ENCODE assay signal across 12 mouse cellular contexts in the genomic region with DNA sequence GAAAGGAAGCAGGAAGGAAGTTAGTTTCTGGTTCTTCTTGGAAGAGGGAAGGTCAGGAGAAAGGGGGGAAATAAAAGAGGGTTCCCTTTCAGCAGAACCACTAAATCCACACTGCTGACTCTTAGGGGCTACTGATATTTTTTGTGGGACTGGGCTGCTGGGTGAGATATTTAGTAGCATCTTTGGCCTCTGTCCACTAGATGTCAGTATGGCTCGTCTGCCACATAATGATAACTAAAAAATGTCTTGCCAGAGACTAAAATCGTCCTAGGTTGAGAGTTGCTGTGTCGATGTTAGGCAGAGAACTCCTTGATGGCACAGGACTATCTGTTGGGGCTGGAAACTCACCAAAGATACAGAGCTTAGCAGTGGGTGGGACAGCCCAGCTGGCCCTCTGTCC. TPM values are rescaled to one million over a fixed set of nuclear protein-coding genes. Genes with fewer than 3 reads are reported as not detected.
DNase-seq lines count a peak whose midpoint lies in the region; ATAC-seq and TF ChIP-seq lines count a peak whose summit lies in the region.
"Had no signal": no experiment of that assay in that cellular context is flagged by ENCODE, and none has a peak within 500 bp of the region (broad histone marks: within the 10 kb centered on the region; RNA-seq: fewer than 3 reads in every experiment).

No protein-coding gene starts in this region.

- no peaks in the 10 kb centered on the region for H3K4me1 ChIP-seq in liver, adult 2 months (ENCODE audit: control insufficient read depth, insufficient read depth, low read length)

- no peak overlapping the region for H3K27ac ChIP-seq in liver, adult 2 months (replicated peaks; ENCODE audit: insufficient read depth, low read depth, low read length)

- no peak overlapping the region for H3K9ac ChIP-seq in liver, adult 2 months (ENCODE audit: low read depth, low read length)

- 14% methylated on average over 3 of the region's 3 CpGs for WGBS in liver, adult 2 months

- no peak overlapping the region for H3K4me3 ChIP-seq in liver, adult 2 months (ENCODE audit: insufficient read depth, low read depth, low read length)

- no peaks in the 10 kb centered on the region for H3K36me3 ChIP-seq in liver, adult 2 months (ENCODE audit: control insufficient read depth, insufficient read depth, low read length)

- no peaks in the 10 kb centered on the region for H3K79me2 ChIP-seq in liver, adult 2 months (ENCODE audit: control insufficient read depth, insufficient read depth, low read length)

- no peaks in the 10 kb centered on the region for H3K27me3 ChIP-seq in liver, adult 2 months (ENCODE audit: control insufficient read depth, insufficient read depth, low read length)

- ATAC-seq in granulocyte monocyte progenitor cell, adult 5-6 weeks (replicated peaks; ENCODE audit: poor library complexity, severe bottlenecking) = peak; percentile 33; the same call in 1 of the 2 replicates

- peak; percentile 52 to 56 for DNase-seq in cerebellum, postnatal 14 days
- no peak for DNase-seq in cerebellum, adult 11 months
- no peak for DNase-seq in liver, adult 2 months (ENCODE audit: extremely low read depth, low read depth, low spot score)
- DNase-seq in liver = no peak
- peak; percentile 18 for DNase-seq in MN1 (ENCODE audit: low spot score)
- DNase-seq in spleen, postnatal 10 days (ENCODE audit: low spot score in 2 of 2) = no peak
- no peak for DNase-seq in adrenal gland, postnatal 25 days
- DNase-seq: gastrocnemius, postnatal 36 days; kidney, postnatal 14 days; thymus, postnatal 4 days had no signal

- TF ChIP-seq POLR2A in liver, adult 2 months (IDR thresholded peaks at IDR 0.05; ENCODE audit: extremely low read depth, insufficient read depth, low read length) = no peak

- peak; percentile 38 for TF ChIP-seq CTCF in liver, adult 2 months (IDR thresholded peaks at IDR 0.05; ENCODE audit: low read depth, low read length)

RNA-seq across cellular contexts. Expression of a gene that starts 14.4 kb away (rescaled TPM):
- total RNA-seq in liver, adult 2 months (2014; rRNA removed) = not detected in 2 replicates
- not detected in 2 replicates for polyA plus RNA-seq in liver, adult 2 months (2012; rRNA removed)
- not detected in 2 replicates for total RNA-seq in granulocyte monocyte progenitor cell, adult 5-6 weeks (2014; fragmentation: Nextera tagmentation)
- total RNA-seq in granulocyte monocyte progenitor cell, adult 5-6 weeks (2017) = 2.0 TPM in 1 of 2 replicates, not detected in the other
- not detected in 2 replicates for total RNA-seq in adrenal gland, postnatal 25 days (2021)
- total RNA-seq: gastrocnemius, postnatal 36 days had no signal

RNA-seq across cellular contexts. Expression of a gene that starts 18.5 kb away (rescaled TPM):
- not detected in 2 replicates for total RNA-seq in liver, adult 2 months (2014; rRNA removed)
- not detected in 2 replicates for polyA plus RNA-seq in liver, adult 2 months (2012; rRNA removed)
- not detected in 2 replicates for total RNA-seq in granulocyte monocyte progenitor cell, adult 5-6 weeks (2014; fragmentation: Nextera tagmentation)
- not detected in 2 replicates for total RNA-seq in granulocyte monocyte progenitor cell, adult 5-6 weeks (2017)
- not detected in 2 replicates for total RNA-seq in adrenal gland, postnatal 25 days (2021)
- total RNA-seq: gastrocnemius, postnatal 36 days had no signal

RNA-seq across cellular contexts. Expression of a gene that starts 46.7 kb away (rescaled TPM):
- not detected in 2 replicates for total RNA-seq in liver, adult 2 months (2014; rRNA removed)
- polyA plus RNA-seq in liver, adult 2 months (2012; rRNA removed) = not detected in 2 replicates
- not detected in 2 replicates for total RNA-seq in granulocyte monocyte progenitor cell, adult 5-6 weeks (2014; fragmentation: Nextera tagmentation)
- total RNA-seq in granulocyte monocyte progenitor cell, adult 5-6 weeks (2017) = not detected in 2 replicates
- not detected in 2 replicates for total RNA-seq in adrenal gland, postnatal 25 days (2021)
- total RNA-seq: gastrocnemius, postnatal 36 days had no signal
- polyA plus RNA-seq: lung, embryonic 16.5 days had no signal

RNA-seq across cellular contexts. Expression of a gene that starts 48.5 kb away (rescaled TPM):
- total RNA-seq in liver, adult 2 months (2014; rRNA removed) = not detected in 2 replicates
- not detected in 2 replicates for polyA plus RNA-seq in liver, adult 2 months (2012; rRNA removed)
- not detected in 2 replicates for total RNA-seq in granulocyte monocyte progenitor cell, adult 5-6 weeks (2014; fragmentation: Nextera tagmentation)
- not detected in 2 replicates for total RNA-seq in granulocyte monocyte progenitor cell, adult 5-6 weeks (2017)
- total RNA-seq in adrenal gland, postnatal 25 days (2021) = not detected in 2 replicates
- total RNA-seq: gastrocnemius, postnatal 36 days had no signal
- polyA plus RNA-seq: lung, embryonic 16.5 days had no signal

Comparison
In these comparisons a context has a peak if more than half of its experiments do, and no peak if none do; other contexts are left out.
1. DNase-seq: peak in cerebellum, postnatal 14 days (2 of 2) and MN1 (single experiment); none in cerebellum, adult 11 months (single experiment), liver, adult 2 months (single experiment), liver (single experiment), spleen, postnatal 10 days (0 of 2) and adrenal gland, postnatal 25 days (single experiment).